Mouse (Mus musculus): ENCODE data around the gene Pde4d.

Gene Pde4d

DNA sequence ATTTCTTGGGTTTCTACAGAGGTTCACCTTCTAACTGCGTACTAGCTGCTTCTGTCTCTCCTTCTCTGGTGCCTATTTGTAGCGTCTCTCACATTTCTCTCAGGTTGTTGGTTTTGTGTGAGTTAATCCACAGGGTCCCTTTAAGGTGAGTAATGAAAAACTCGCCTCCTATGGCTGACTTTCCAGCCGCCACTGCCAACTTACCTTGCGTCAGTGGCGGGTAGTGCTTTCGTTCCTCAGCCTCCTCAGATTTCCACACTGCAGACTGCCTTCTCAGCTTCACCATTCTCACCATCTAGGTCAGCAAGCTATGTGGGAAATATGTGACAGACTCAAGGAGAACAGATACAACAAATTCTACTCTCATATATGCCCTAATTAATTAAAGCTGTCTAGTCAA, 977.8 kb downstream of the Pde4d start:
- DNase-seq: no peak

DNA sequence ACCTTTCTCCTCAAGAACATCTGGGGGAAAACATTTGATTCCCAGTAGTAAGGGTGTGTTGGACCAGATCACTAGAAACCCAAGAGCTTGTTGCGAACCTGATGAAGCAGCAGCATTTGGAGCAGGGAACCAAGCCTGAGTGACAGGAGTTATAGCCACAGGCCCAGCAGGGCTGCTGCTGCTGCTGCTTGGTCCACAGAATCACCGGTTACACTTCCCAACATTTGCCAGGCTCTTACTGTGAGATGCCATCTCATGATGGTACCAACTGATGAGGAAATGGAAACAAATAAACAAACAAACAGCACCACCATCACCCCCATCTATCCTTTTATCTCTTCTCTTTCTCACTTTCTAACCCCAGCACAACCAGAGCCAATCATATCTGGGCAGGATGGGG, 979.8 kb downstream of the Pde4d start:
- no peak for DNase-seq

DNA sequence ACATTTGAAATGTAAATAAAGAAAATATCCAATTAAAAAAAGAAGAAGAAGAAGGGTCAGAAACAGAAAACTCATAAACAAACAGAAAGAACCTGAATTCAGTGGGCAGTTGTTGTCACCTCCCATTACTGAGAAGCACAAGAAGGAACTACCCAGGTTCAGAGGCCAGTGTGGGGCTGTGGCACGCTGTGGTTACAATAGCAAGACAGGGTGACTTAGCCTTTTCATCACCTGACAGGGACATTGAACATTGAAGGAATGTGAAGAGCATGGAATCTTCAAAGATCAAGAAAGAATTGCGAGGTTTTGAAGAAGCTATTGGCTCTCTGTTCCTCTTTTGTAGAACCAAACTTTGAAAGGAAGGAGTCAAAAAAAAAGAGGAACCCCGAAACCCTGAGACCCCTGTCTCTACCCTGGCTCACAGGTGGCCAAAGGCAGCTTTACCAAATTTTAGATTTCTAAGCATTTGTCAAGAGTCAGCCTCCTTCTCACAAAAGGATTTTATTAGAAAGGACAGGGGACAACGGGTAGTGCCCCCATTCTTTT, 987.6 kb downstream of the Pde4d start:
- no peak for DNase-seq

DNA sequence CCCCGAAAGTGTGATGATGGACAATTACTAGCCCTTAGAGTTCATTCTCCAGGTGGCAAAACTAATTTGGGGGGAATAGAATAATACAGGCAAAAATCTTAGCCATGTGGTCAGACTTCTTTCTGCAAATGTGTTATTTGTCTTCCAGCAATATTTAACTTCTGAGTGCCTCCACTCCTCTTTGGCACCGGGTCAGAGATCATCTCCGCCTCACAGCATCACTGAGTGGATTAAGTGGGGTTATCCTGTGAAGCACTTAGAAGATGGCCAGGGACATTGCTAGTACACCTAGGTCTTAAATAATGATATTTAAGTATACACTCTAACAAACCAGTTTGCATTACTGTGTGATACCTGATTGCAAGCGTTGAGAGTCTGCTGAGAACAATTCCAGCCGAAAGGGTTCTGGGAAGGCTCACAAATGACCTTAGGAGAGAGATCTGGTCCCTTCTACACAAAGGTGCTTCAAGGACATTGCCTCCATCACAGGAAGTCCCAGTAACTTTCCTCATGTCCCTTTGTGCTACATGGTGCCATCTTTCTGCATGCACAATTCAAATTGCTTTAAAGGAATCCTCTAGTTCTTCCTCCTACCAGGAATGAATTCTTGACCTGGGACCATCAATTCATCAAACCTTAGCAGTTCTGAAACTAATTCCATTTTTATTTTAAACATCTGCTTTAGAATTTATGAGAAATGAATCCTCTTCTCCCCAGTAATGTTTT, 989.9 kb downstream of the Pde4d start:
- peak; percentile 7 for DNase-seq

DNA sequence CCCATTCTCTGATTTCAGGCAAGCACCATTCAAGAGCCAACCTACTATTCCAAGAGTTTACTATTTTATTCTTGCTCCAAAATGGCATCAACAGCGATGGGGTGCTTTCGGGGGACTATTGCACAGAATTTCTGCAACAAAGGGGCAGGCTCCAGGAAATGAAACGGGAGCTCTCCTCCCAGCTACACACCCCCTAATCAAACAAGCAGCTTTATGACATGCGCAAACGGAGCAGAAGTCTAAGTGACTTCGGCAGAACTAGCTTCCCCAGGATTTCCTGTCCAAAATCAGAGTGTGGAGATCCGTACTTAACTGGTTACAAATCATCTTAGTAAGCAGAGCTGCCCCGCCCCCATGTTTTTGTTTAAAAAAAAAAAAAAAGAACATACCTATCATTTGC, 990.6 kb downstream of the Pde4d start:
- DNase-seq: peak; percentile 85

DNA sequence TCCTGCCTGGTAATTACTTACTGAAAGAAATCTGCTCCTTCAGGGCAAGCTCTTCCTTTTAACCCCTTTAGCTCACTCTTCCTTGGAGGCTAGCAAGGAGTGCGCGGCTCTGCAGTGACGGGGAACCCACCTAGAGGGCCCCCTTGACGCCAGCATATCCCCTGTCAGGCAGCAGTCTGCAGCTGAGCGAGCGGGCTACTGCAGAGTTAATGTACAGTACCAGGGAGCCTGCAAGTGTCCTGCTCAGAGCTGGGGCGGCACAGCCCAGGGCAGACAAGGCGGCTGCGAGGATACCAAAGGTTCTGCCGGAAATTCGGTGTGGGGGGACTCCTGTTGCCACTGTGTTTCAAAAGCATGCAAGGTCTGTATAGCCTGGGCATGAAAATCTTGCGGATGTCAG, 991.1 kb downstream of the Pde4d start:
- peak; percentile 89 for DNase-seq

DNA sequence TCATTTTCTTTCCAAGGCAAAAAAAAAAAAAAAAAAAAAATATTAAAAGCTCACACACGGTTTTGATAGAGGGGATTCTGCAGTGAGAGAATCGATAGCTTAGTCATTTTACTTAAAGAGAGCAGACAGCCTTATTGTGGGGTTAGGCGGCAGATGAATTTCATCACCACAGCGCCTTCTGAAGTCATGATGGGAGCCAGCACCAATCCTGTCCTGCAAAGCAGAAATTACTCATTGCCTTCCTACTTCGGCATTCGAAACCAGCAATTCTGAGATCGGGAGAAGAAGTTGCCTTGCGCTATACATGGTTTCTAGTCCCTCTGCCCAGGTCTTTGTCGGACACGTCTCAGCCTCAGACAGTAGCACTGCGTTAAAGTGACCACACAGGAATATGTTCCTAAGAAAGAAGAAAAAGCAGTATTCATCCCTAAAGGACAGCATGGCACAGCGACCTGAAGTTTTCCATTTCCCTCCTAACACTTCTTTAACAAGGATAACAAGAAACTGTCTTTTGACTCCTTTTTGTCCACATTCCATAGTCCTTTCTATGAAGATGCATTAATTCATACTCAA, 991.7 kb downstream of the Pde4d start:
- DNase-seq: peak; percentile 23

DNA sequence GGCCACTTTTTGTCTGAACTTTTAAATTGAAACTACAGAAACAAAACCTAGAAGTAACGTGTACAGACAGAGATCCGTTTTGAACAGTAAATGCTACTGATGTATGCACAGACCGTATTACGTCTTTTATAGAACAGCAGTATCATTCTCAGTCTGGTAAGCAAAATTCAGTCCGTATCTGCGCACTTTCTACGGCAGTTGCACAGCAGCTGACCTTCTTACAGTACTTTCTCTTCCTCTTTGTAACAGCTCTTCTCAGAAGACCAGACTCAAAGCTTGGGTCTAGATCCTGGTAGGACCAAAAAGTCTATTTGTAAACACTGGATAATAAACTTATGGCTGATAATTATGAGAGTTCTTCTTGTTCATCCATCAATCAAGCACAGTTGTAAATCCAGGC, 996.4 kb downstream of the Pde4d start:
- no peak for DNase-seq

DNA sequence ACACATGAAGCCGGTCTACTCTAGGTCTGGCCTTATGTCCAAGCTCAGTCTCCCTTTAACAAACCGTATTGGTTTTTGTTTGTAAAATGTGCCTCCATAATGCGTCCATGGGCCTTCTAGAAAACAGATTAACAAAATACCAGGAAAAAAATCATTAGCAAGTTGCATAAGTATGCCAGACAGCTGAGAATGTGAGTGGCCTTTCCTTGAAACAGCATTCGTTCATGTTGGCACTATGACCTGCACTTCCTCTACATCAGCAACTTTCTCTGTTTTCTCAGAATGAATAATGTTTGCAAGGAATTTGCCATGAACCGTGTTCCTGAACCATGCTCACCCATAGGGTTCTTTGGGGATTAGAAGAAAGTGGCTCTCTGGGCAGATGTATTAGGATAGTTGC, 998.4 kb downstream of the Pde4d start:
- DNase-seq: no peak

DNA sequence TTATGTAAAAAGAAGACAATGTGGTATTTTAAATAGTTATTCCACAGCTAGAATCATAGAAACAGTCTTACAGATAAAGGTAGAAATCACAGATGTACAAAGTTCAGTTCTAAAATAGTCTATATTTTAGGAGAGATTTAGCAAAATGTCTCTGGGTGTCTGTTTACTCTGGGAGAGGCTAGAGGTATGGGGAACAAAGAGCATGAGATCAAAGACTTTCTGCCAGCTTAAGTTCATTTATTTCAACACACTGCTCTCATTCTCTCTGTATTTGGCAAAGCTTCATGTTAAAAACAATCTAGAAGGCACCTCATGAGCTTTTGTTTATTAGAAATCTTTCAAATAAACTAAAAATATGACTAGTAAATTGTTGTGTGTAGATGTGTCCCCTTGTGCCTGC, 1024.6 kb downstream of the Pde4d start:
- DNase-seq: no peak

DNA sequence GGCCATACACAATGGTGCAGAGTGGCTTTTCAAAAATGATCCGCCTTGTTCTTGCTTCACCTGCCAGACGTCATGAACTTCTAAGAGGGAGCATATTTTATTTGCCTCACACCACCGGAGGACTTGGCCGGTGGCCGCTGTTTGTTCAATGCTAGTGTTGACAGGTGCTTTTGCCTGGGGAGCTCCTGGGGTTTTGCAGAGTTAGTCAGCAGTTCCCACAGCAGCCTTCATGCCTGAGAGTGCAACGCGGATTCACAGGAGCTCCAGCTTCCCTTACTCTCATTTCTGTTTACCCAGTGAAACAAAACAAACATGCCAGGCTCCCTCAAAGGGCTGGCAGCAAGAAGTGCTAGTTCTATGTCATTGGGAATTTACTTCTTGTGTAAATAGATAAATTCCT, 1031.7 kb downstream of the Pde4d start:
- no peak for DNase-seq

DNA sequence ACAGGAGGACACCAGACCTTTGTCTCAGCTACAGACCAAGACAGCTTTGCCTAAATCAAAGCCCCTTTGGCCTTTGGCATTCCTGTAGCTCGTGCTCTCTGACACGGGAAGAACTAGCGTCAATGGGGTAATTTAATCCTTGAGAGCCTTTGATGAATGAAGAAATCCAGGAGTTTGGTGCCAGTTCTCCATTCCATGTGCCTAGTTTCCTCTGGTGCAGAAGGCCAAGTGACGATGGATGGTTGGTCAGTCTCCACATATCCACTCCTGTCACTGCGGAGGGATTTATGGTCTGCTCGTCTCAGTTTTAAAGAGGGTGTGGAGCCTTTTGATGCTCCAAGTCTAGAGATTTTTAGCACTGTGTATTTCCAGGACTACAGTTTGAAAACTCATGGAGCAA, 1036.4 kb downstream of the Pde4d start:
- DNase-seq: no peak

DNA sequence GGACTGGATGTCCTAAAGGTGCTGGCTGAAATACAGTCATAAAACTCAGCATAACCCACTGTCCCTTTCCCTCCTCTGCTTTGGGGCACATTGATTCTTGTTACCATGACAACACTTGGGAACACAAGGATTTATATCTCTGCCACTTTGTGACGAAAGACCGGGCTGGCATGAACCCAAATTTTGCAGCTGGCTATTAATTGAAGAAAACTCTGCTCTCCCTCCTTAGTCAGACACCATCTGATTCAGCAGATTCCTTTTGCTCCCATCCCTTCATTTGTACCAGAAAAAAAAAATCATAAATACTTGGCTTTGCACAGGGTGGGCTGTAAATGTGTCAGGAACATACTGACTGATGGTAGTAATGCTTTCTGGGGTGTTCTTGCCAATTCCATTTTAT, 1037.6 kb downstream of the Pde4d start:
- DNase-seq: no peak

DNA sequence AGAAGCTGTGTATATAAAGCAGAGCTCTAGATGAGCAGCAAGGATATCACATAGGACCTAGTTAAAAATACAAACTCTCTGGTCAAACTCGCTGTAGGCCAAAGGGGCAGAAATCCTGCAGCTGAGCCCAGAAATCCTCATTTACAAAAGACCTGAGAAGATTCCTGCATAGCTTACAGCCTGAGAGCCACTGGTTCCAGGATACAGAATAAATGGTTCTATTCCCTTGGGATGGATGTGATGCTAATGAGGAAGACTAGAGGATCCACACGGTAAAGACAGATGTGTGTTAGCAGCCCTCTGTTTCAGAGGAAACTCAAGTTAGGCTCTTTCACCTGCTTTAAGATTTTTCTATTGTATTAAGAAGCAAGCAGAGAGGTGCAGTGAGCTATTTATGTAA, 1041.1 kb downstream of the Pde4d start:
- peak; percentile 20 for DNase-seq

DNA sequence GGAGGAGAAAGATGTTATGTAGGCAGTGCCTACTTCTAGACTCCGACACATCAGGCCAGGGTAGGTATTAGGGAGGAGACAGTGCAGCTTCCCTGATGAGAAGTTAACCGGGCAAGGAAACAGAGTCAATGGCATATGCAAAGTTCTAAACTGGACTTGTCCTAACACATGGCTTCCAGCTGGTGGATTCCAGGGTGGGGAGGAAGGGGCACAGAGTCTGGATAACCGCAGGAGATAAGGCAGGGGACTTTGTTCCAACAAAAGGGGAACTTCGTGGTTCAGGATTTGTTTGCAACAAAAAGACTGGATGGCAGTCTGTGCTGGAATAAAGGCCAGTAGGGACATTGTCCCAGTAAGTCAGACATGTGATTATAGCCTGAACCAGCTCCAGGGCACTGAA, 1042.1 kb downstream of the Pde4d start:
- DNase-seq: no peak

DNA sequence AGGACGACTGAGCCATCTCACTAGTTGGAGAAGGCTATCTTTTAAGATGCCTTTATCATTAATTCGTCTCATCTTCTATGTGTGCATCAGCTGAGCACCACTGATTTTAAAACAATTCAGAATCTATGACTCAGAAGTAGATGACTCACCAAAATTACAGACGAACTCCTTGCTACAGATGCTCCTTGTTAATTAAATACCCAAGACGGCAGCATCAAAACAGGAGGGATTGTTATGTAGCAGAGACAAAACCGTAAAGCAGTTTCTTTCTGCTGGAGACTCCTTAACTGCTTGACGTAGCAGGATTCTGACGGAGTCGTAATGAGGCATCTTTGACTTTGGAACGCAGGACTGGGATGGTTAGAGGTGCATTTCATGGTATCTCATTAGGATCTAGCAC, 1050.6 kb downstream of the Pde4d start:
- DNase-seq: no peak

DNA sequence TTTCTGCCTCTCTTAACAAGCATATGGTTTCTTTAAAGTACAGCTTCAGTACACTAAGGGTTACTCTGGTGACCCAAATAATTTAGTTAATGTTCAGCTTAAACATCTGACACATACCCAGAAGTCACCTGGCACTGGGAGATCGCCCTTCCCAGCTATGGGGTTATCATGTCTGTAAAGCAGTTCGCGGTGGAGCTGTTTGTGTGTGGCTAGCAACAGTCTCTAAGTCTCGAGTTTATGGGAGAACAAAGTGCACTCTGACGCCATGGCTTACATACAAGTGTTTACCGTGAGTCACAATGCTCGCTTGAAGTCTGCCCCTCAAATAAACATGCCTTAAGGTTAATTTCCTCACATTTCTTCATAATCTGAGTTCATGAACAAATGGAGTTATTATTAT, 1053.0 kb downstream of the Pde4d start:
- no peak for DNase-seq

DNA sequence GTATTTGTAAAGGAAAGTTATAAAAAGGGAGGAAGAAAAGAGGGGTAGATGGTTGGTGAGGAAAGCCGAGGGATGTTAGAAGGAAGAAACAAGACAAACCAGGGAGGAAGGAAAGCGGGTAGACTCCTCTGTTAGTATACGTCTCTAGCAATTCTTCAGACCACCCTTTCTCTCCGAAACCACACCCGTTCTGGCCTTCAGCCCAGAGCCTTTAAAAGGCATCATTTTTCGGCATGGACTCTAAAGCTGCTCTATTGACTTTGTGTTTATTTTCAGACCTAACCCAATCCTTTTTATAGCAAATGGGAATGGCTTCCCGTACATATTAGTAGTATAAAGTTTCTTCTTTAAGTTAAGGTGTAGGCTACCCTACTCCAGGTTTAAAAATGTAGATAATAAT, 1057.0 kb downstream of the Pde4d start:
- DNase-seq: no peak

DNA sequence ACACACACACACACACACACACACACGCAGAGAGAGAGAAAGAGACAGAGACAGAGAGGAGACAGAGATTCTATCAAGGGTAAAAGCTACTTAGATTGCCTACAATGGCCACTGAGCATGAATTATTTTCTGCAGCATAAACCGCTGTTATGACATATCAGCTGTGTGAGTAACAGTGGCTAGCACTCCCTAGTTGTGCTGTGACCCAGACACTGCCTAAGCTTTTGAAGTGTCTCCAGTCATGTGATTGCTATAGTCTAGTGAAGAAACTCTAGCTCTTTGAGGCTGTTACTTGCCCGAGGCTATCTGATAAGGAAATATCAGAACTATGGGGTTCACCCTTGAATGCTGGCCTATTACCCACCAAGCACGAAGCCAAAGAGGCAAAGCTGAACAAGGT, 1058.7 kb downstream of the Pde4d start:
- no peak for DNase-seq

DNA sequence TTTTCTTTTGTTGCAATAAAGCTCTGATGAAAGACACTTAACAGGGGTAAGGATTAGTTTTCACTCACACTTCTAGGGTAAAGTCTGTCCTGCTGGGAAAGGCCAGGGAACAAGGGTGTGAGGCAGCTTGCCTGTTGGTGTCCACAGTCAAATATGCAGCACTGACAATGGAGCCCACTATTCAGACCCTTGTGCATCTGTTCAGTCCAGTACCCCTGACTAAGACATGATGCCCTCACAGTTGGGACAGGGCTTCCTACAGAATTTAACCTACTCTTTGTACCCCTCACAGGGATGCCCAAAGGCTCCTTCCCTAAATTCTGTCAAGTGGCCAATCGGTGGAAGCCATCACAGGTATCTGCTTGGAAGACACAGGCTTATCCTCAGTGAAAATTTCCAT, 1068.4 kb downstream of the Pde4d start:
- no peak for DNase-seq

DNA sequence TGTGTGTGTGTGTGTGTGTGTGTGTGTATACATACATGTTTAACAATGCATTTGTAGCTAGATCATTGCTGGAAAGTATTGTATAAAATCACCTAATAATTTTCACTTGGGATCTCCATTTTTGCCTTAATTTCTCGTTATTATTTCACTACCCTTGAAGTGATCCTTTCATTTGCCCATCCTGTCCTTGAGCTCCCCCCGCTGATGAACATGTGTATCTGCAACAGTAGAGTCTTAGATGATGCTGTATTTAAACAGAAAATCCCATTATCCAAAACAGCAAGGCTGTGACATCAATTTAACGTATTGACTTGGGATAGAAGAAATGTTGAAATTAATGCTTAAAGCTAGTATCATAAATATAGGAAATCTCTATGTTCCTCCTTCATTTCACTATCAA, 1069.7 kb downstream of the Pde4d start:
- DNase-seq: peak; percentile 17

DNA sequence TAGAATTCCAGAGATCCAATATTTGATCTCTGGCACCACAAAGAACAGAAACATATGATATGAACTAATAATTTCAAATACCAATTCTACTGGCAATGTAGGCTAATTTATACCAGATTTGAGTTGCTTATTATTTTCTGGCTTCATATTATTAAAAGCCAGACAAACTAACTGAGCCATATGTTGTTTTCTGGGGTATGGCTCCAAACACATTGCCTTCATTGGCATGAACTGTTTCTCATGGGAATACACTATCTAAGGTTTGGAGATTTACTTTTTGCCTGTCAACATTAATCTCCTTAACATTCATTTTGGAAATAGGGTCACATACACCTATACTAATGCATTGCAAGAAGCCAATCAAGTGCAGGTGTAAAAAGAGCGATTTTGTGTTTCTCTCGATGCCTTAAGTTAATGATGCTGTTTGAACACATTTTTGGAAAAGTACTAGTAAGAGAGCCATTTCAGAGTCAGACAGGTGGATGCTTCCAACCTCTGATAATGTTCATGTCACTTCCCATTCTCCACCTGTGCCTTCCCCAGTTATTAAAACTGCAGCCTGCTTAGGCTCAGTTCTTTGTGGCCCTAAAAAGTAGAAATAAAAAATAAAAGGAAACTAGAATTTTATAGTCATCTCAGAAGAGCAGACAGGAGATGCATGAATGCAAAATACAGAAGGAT, 1070.4 kb downstream of the Pde4d start:
- DNase-seq: no peak

DNA sequence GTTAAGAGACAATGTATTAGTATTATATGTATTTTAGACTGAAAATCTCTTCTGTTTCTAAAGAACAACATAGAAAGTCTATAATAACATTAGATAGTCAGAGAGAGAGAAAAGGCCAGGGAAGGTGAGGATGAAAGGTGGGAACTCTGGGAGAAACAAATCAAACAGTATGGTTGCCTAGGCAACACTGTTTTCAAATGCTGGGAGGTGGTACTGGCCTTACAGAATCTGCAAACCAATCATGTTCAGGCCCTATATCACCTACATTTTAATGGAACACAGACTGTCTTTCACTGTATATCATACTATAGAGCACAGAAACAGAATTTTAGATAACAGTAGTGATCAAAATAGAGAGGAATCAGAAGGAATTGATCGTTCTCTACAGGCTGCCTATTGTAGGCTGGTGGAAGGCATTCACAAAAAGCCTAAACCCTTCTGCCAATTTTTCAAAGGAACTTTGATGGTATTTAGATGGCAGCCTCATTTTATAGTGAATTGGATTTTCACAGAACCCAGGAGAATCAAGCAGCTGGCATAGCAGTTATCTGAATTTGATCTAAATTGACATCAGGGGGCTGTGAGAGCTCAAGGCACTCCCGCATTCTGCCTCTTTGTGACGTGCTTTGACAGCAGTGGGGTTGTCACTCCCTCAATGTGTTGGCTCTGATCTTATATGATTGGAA, 1084.2 kb downstream of the Pde4d start:
- DNase-seq: no peak
